Comparison of ENCODE assay signal across 22 mouse cellular contexts in the genomic region with DNA sequence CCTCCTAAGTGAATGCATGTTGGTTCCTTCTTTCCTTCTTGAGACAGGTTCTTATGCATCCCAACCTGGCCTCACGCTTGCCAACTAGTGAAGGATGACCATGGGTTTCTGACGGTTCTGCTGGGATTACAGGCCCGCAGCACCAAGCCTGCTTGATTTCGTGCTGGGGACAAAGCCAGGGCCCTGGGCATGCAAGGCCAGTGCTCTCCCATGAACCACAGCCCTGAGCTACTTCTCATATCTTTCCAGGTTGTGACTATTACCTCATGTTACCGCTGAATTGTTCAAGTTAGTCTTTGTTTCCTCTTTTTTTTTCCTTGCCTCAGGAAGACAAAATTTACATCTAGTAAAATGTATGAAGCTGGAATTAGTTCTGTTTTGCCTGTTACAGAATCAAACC. TPM values are rescaled to one million over a fixed set of nuclear protein-coding genes. Genes with fewer than 3 reads are reported as not detected.
DNase-seq lines count a peak whose midpoint lies in the region; ATAC-seq lines count a peak whose summit lies in the region.
"Had no signal": no experiment of that assay in that cellular context is flagged by ENCODE, and none has a peak within 500 bp of the region (broad histone marks: within the 10 kb centered on the region; RNA-seq: fewer than 3 reads in every experiment).

No protein-coding gene starts in this region.

- WGBS in liver, embryonic 13.5 days (ENCODE audit: insufficient replicate concordance): 49% methylated on average over 5 of the region's 5 CpGs
- WGBS in liver, embryonic 12.5 days (ENCODE audit: insufficient replicate concordance): 55% methylated on average over 5 of the region's 5 CpGs

- H3K27me3 ChIP-seq in liver, embryonic 13.5 days: peaks cover 35% of the 10 kb centered on the region
- H3K27me3 ChIP-seq in liver, embryonic 12.5 days (replicated peaks): peaks cover 43% of the 10 kb centered on the region

- no peak overlapping the region for H3K4me2 ChIP-seq in liver, embryonic 13.5 days
- H3K4me2 ChIP-seq in liver, embryonic 12.5 days: no peak overlapping the region
- H3K4me2 ChIP-seq: hindbrain, embryonic 12.5 days had no signal

- DNase-seq in liver, embryonic 13.5 days: no peak
- peak; percentile 84 for DNase-seq in 416B (ENCODE audit: low read depth)
- DNase-seq in NIH3T3 (ENCODE audit: low read depth): peak; percentile 29
- no peak for DNase-seq in kidney, postnatal 36 days
- DNase-seq in lung, adult 18-20 months: no peak
- no peak for DNase-seq in gastrocnemius, postnatal 4 days (ENCODE audit: low spot score in 2 of 2)
- DNase-seq: cerebellum, postnatal 10 days; gastrocnemius, postnatal 14 days; heart, postnatal 10 days; kidney, adult 9 months; right cerebral cortex, adult 18-20 months had no signal

- peaks cover 45% of the 10 kb centered on the region for H3K4me1 ChIP-seq in liver, embryonic 13.5 days (replicated peaks)
- peaks cover 52% of the 10 kb centered on the region for H3K4me1 ChIP-seq in liver, embryonic 12.5 days

- ATAC-seq in liver, embryonic 13.5 days (ENCODE audit: low read depth): no peak
- no peak for ATAC-seq in liver, embryonic 12.5 days
- ATAC-seq in megakaryocyte, adult 5-6 weeks (ENCODE audit: poor library complexity, severe bottlenecking): peak; percentile 52
- ATAC-seq: inflammation-experienced regulatory T-cells, adult 6 months; midbrain, embryonic 16.5 days had no signal

- H3K27ac ChIP-seq in liver, embryonic 13.5 days: 0 out of 2 replicates have a peak overlapping the region, but pooled peaks have one; percentile 0
- no peak overlapping the region for H3K27ac ChIP-seq in liver, embryonic 12.5 days
- H3K27ac ChIP-seq: heart, embryonic 10.5 days; hindbrain, embryonic 12.5 days; stomach, postnatal 0 days had no signal

- H3K9ac ChIP-seq in liver, embryonic 13.5 days: no peak overlapping the region
- no peak overlapping the region for H3K9ac ChIP-seq in liver, embryonic 12.5 days
- H3K9ac ChIP-seq: hindbrain, embryonic 12.5 days had no signal

- H3K9me3 ChIP-seq in liver, embryonic 13.5 days (replicated peaks): no peaks in the 10 kb centered on the region
- H3K9me3 ChIP-seq in liver, embryonic 12.5 days (replicated peaks): no peaks in the 10 kb centered on the region
- H3K9me3 ChIP-seq: heart, embryonic 10.5 days; hindbrain, embryonic 12.5 days had no signal

- no peaks in the 10 kb centered on the region for H3K36me3 ChIP-seq in liver, embryonic 13.5 days
- H3K36me3 ChIP-seq in liver, embryonic 12.5 days: no peaks in the 10 kb centered on the region
- H3K36me3 ChIP-seq: heart, embryonic 10.5 days; hindbrain, embryonic 12.5 days had no signal

- H3K4me3 ChIP-seq in liver, embryonic 13.5 days (replicated peaks): no peak overlapping the region
- no peak overlapping the region for H3K4me3 ChIP-seq in liver, embryonic 12.5 days
- H3K4me3 ChIP-seq: heart, embryonic 10.5 days; hindbrain, embryonic 12.5 days had no signal

RNA-seq across cellular contexts. Expression of a gene that starts 1.3 kb away (rescaled TPM):
- 0.53 and 0.80 TPM in 2 replicates for polyA plus RNA-seq in liver, embryonic 13.5 days (2015; fragmentation: Nextera tagmentation; extraction: Ambion mirVana)
- polyA plus RNA-seq in liver, embryonic 12.5 days (2016; fragmentation: Nextera tagmentation; extraction: Ambion mirVana): 1.2 and 1.3 TPM in 2 replicates
- 11.7 and 13.3 TPM in 2 replicates for total RNA-seq in megakaryocyte, adult 5-6 weeks (2015)
- total RNA-seq in megakaryocyte, adult 5-6 weeks (2017): 7.3 and 11.2 TPM in 2 replicates
- total RNA-seq in gastrocnemius, postnatal 4 days (2021): under 1 TPM; 0.74 to 0.78 TPM

RNA-seq across cellular contexts. Expression of a gene that starts 4.7 kb away (rescaled TPM):
- 21.6 and 29.0 TPM in 2 replicates for polyA plus RNA-seq in liver, embryonic 13.5 days (2015; fragmentation: Nextera tagmentation; extraction: Ambion mirVana)
- polyA plus RNA-seq in liver, embryonic 12.5 days (2016; fragmentation: Nextera tagmentation; extraction: Ambion mirVana): 20.8 and 23.7 TPM in 2 replicates
- 425 and 434 TPM in 2 replicates for total RNA-seq in megakaryocyte, adult 5-6 weeks (2015)
- total RNA-seq in megakaryocyte, adult 5-6 weeks (2017): 495 and 596 TPM in 2 replicates
- total RNA-seq in gastrocnemius, postnatal 4 days (2021): 10 to 100 TPM in 1 of 2 experiments, 1 to 10 TPM in 1; 7.7 to 11.1 TPM

RNA-seq across cellular contexts. Expression of a gene that starts 8.9 kb away (rescaled TPM):
- 0.25 and 0.35 TPM in 2 replicates for polyA plus RNA-seq in liver, embryonic 13.5 days (2015; fragmentation: Nextera tagmentation; extraction: Ambion mirVana)
- polyA plus RNA-seq in liver, embryonic 12.5 days (2016; fragmentation: Nextera tagmentation; extraction: Ambion mirVana): 0.33 and 0.36 TPM in 2 replicates
- total RNA-seq in megakaryocyte, adult 5-6 weeks (2015): 33.1 and 34.6 TPM in 2 replicates
- 28.2 and 30.0 TPM in 2 replicates for total RNA-seq in megakaryocyte, adult 5-6 weeks (2017)
- 1 to 10 TPM; 1.1 to 1.7 TPM for total RNA-seq in gastrocnemius, postnatal 4 days (2021)
- total RNA-seq: layer of hippocampus, adult 18-20 months; liver, adult 2 months had no signal
- polyA plus RNA-seq: forebrain, embryonic 11.5 days; midbrain, embryonic 16.5 days had no signal

RNA-seq across cellular contexts. Expression of a gene that starts 12.2 kb away (rescaled TPM):
- 0.07 and 0.10 TPM in 2 replicates for polyA plus RNA-seq in liver, embryonic 13.5 days (2015; fragmentation: Nextera tagmentation; extraction: Ambion mirVana)
- polyA plus RNA-seq in liver, embryonic 12.5 days (2016; fragmentation: Nextera tagmentation; extraction: Ambion mirVana): 0.12 TPM in 1 of 2 replicates, not detected in the other
- total RNA-seq in megakaryocyte, adult 5-6 weeks (2015): 0.11 TPM in 1 of 2 replicates, not detected in the other
- total RNA-seq in megakaryocyte, adult 5-6 weeks (2017): 0.24 TPM in 1 of 2 replicates, not detected in the other
- under 1 TPM; 0.31 to 0.32 TPM for total RNA-seq in gastrocnemius, postnatal 4 days (2021)
- total RNA-seq: liver, adult 2 months had no signal
- polyA plus RNA-seq: forebrain, embryonic 11.5 days; heart, embryonic 10.5 days; hindbrain, embryonic 12.5 days; liver, adult 2 months had no signal

RNA-seq across cellular contexts. Expression of a gene that starts 17.1 kb away (rescaled TPM):
- 17.4 and 18.5 TPM in 2 replicates for polyA plus RNA-seq in liver, embryonic 13.5 days (2015; fragmentation: Nextera tagmentation; extraction: Ambion mirVana)
- polyA plus RNA-seq in liver, embryonic 12.5 days (2016; fragmentation: Nextera tagmentation; extraction: Ambion mirVana): 10.5 and 11.6 TPM in 2 replicates
- 78.7 and 81.4 TPM in 2 replicates for total RNA-seq in megakaryocyte, adult 5-6 weeks (2015)
- total RNA-seq in megakaryocyte, adult 5-6 weeks (2017): 103 and 120 TPM in 2 replicates
- total RNA-seq in gastrocnemius, postnatal 4 days (2021): 1 to 10 TPM; 6.0 to 6.3 TPM
- total RNA-seq: ES-E14 had no signal

Comparison
In these comparisons a context has a peak if more than half of its experiments do, and no peak if none do; other contexts are left out.
1. DNase-seq: peak in 416B (single experiment) and NIH3T3 (single experiment); none in liver, embryonic 13.5 days (single experiment), kidney, postnatal 36 days (0 of 2), lung, adult 18-20 months (0 of 2) and gastrocnemius, postnatal 4 days (0 of 2).
2. RNA of a gene that starts 1.3 kb away (total RNA-seq): 7.3 to 13.3 TPM in megakaryocyte, adult 5-6 weeks; 0.74 to 0.78 TPM in gastrocnemius, postnatal 4 days; every median in the first group is over 4 times any median in the second.
3. RNA of a gene that starts 4.7 kb away (total RNA-seq): 425 to 596 TPM in megakaryocyte, adult 5-6 weeks; 7.7 to 11.1 TPM in gastrocnemius, postnatal 4 days; every median in the first group is over 10 times any median in the second.
4. RNA of a gene that starts 8.9 kb away (total RNA-seq): 28.2 to 34.6 TPM in megakaryocyte, adult 5-6 weeks; 1.1 to 1.7 TPM in gastrocnemius, postnatal 4 days; every median in the first group is over 10 times any median in the second.